Mouse (Mus musculus) lung, embryonic 15.5 days (tissue): Measurements from ENCODE around the gene Ush1g. TPM values are rescaled to one million over a fixed set of nuclear protein-coding genes. Genes with fewer than 3 reads are reported as not detected.

Source experiments
- ATAC-seq: fragments of 200-750 bp; cut with Nextera tagmentation; 2 replicates; pipeline ENCODE4 v1.8.0; 2017; ENCODE audit warnings: moderate number of reproducible peaks, borderline replicate concordance; ENCODE audit not compliant: low FRiP score, low TSS enrichment; ENCODE audit errors: extremely low read depth
- H3K27ac ChIP-seq: fragments of 300-500 bp; sonication (generic); 2 replicates; pipeline ENCODE4 v1.5.1; 2015; ENCODE audit warnings: moderate library complexity, mild to moderate bottlenecking, inconsistent platforms
- H3K27me3 ChIP-seq: fragments of 300-500 bp; sonication (generic); 2 replicates; pipeline ENCODE4 v1.6.1; 2015; ENCODE audit warnings: inconsistent platforms
- H3K36me3 ChIP-seq: fragments of 300-500 bp; sonication (generic); 2 replicates; pipeline ENCODE4 v1.6.1; 2015; ENCODE audit warnings: inconsistent platforms
- H3K4me1 ChIP-seq: fragments of 300-500 bp; sonication (generic); 2 replicates; pipeline ENCODE4 v1.6.1; 2015; ENCODE audit warnings: inconsistent platforms
- H3K4me2 ChIP-seq: fragments of 300-500 bp; sonication (generic); 2 replicates; pipeline ENCODE4 v1.6.1; 2015; ENCODE audit warnings: inconsistent platforms, mild to moderate bottlenecking, moderate library complexity
- H3K4me3 ChIP-seq: fragments of 300-500 bp; sonication (generic); 2 replicates; pipeline ENCODE4 v1.5.1; 2015; ENCODE audit warnings: mild to moderate bottlenecking, inconsistent platforms
- H3K9ac ChIP-seq: fragments of 300-500 bp; sonication (generic); 2 replicates; pipeline ENCODE4 v1.6.1; 2015; ENCODE audit warnings: inconsistent platforms
- H3K9me3 ChIP-seq: fragments of 300-500 bp; sonication (generic); 2 replicates; pipeline ENCODE4 v1.6.1; 2016; ENCODE audit warnings: inconsistent platforms
- WGBS: fragments of 180-500 bp; shearing (Covaris S2); methylation state at CpG from one replicate; pipeline ENCODE4 v1.1.7; 2015; 5-methylcytosine and 5-hydroxymethylcytosine counted together
- polyA plus RNA-seq: library from polyadenylated mRNA; unstranded; fragments of >200 nt; fragmentation: Nextera tagmentation; extraction: Ambion mirVana; gene quantifications from 2 replicates; pipeline ENCODE4 v1.2.1, GENCODE M21; 2015

Gene Ush1g
- polyA plus RNA-seq, 1 experiment from 2014 or later = not detected

DNA sequence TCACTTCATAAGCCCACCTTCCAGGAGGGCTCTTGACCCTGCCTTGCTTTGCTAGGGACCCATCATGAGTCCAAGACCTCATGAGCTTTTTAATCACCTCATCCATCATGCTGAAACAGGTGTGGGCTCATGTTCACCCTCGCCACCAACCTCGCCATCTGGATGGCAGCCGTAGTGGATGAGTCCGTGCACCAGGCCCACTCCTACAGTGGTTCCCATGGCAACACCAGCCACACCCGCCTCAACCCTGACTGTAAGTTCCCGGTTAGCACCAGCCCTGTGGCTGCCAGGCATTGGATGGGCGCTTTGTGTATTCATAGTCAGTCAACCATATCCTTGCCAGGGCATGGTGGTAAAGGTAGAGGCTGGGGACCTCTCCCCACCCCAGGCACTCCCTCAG, 4.9 kb upstream of the Ush1g start:
- Histone ChIP-seq H3K4me3 (no peak overlapping the region), H3K4me1 (0 out of 2 replicates have a peak, but pooled peaks cover 4% of the 10 kb centered on the region), H3K27ac (no peak overlapping the region), H3K27me3 (peaks cover 56% of the 10 kb centered on the region), H3K9me3 (no peaks in the 10 kb centered on the region), H3K36me3 (no peaks in the 10 kb centered on the region), H3K9ac (no peak overlapping the region), H3K4me2 (no peak overlapping the region)
- no peak for ATAC-seq
- 45% methylated on average over 7 of the region's 7 CpGs for WGBS

GRCm38 (mm10) chr11:115323354-115323753, 1.5 kb upstream of the Ush1g start:
- Histone ChIP-seq H3K27ac (no peak overlapping the region), H3K9ac (no peak overlapping the region), H3K36me3 (no peaks in the 10 kb centered on the region), H3K27me3 (peaks cover 74% of the 10 kb centered on the region), H3K4me3 (no peak overlapping the region), H3K9me3 (no peaks in the 10 kb centered on the region), H3K4me1 (0 out of 2 replicates have a peak, but pooled peaks cover 4% of the 10 kb centered on the region), H3K4me2 (no peak overlapping the region)
- no peak for ATAC-seq
- WGBS = 13% methylated on average over 32 of the region's 32 CpGs

DNA sequence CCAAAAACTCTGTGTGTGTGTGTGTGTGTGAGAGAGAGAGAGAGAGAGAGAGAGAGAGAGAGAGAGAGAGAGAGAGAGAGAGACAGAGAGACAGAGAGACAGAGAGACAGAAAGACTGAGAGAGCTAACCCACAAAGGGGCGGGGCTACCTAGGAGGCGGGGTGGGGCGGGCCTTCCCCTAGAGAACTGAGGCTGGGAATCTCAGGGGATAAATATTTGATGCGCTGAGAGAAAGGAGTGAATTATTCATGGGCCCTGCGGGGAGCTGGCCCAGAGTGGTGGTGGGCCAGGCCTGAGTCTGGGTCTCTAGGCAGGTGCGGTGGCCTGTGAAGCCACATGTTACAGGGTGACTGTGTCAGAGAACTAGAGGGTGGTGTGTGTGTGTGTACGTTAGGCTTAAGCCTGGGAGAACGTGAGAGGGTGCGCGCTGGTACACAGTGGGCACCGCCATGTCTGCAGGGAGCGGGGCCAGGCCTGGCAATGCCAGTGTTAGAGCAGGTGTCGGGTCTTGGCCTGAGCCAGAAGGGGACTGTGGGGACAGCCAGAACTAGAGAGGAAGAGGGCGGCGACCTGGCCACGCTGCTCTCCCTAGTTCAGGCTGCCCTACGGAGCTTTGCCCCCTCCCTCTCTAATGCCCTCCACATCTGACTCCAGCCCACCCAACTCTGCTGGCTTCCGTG, 2.0 kb downstream of the Ush1g start:
- H3K9ac ChIP-seq = no peak overlapping the region
- WGBS = 9% methylated on average over 18 of the region's 18 CpGs
- ATAC-seq = no peak
- 0 out of 2 replicates have a peak, but pooled peaks cover 4% of the 10 kb centered on the region for H3K4me1 ChIP-seq
- no peak overlapping the region for H3K4me2 ChIP-seq
- H3K27ac ChIP-seq = no peak overlapping the region
- peaks cover 100% of the 10 kb centered on the region for H3K27me3 ChIP-seq
- no peaks in the 10 kb centered on the region for H3K9me3 ChIP-seq
- H3K4me3 ChIP-seq = no peak overlapping the region
- no peaks in the 10 kb centered on the region for H3K36me3 ChIP-seq

- H3K4me1 ChIP-seq = 0 out of 2 replicates have a peak, but pooled peaks cover 4% of the 10 kb centered on the region
- H3K36me3 ChIP-seq = no peaks in the 10 kb centered on the region
- ATAC-seq = no peak
- H3K4me2 ChIP-seq = no peak overlapping the region
- no peak overlapping the region for H3K27ac ChIP-seq
- no peaks in the 10 kb centered on the region for H3K9me3 ChIP-seq
- 5% methylated on average over 63 of the region's 63 CpGs for WGBS
- peaks cover 100% of the 10 kb centered on the region for H3K27me3 ChIP-seq
- H3K4me3 ChIP-seq = no peak overlapping the region
- H3K9ac ChIP-seq = no peak overlapping the region
These were observed 3.4 kb downstream of the Ush1g start for GRCm38 (mm10) chr11:115318245-115319027.

DNA sequence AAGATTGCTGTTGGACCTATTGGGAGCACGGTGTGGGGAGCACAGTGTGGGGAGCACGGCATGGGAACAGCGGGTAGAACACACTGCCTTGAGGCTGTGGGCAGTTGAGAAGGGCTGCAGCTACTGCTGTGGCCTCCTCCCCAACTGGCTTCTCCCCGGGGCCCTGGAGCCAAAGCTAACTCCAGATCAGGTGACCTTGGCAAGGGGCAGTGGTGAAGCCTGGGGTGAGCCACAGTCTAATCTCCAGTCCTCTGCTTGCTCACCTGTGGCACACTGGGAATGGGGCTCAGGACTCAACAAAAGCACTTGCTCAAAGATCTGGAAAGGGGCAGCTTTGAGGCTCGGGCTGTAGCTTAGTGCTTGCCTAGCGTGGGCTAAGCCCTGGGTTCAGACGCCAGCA, 4.6 kb downstream of the Ush1g start:
- Histone ChIP-seq H3K4me1 (0 out of 2 replicates have a peak, but pooled peaks cover 3% of the 10 kb centered on the region), H3K27ac (no peak overlapping the region), H3K36me3 (no peaks in the 10 kb centered on the region), H3K4me3 (no peak overlapping the region), H3K9ac (no peak overlapping the region), H3K4me2 (no peak overlapping the region), H3K9me3 (no peaks in the 10 kb centered on the region), H3K27me3 (peaks cover 96% of the 10 kb centered on the region)
- no peak for ATAC-seq
- WGBS = 58% methylated on average over 7 of the region's 7 CpGs

GRCm38 (mm10) chr11:115314249-115314648, 7.6 kb downstream of the Ush1g start:
- ATAC-seq = no peak
- WGBS = 38% methylated on average over 2 of the region's 2 CpGs
- no peaks in the 10 kb centered on the region for H3K9me3 ChIP-seq

DNA sequence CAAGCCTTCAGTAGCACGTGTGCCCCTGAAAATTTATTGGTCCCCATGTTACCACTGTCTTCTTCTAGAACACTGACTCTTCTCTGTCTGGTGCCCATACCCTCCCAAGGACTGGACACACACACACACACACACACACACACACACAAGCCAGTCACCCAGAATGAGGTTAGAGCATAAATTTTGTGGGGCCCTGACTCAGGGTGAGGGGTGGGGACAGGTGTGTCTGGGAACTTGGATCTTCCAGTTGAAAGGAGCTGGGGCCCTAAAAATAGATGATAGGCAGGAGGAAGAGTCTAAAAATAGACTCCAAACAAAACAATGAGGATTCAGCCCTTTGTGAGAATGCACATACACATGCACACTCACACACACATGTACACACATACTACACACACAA, 13.1 kb downstream of the Ush1g start:
- H3K27me3 ChIP-seq = peaks cover 15% of the 10 kb centered on the region
- no peak overlapping the region for H3K4me3 ChIP-seq
- H3K27ac ChIP-seq = no peak overlapping the region
- ATAC-seq = no peak
- H3K4me2 ChIP-seq = no peak overlapping the region
- WGBS = 67% methylated on average over 1 of the region's 1 CpGs
- no peaks in the 10 kb centered on the region for H3K4me1 ChIP-seq
- no peaks in the 10 kb centered on the region for H3K9me3 ChIP-seq
- H3K36me3 ChIP-seq = no peaks in the 10 kb centered on the region
- no peak overlapping the region for H3K9ac ChIP-seq

More at GRCm38 (mm10) chr11:115314249-115314648, 7.6 kb downstream of the Ush1g start:
- H3K9ac ChIP-seq = no peak overlapping the region
- no peak overlapping the region for H3K4me2 ChIP-seq
- H3K36me3 ChIP-seq = no peaks in the 10 kb centered on the region
- H3K27ac ChIP-seq = no peak overlapping the region
- H3K4me1 ChIP-seq = no peaks in the 10 kb centered on the region
- peaks cover 67% of the 10 kb centered on the region for H3K27me3 ChIP-seq
- H3K4me3 ChIP-seq = no peak overlapping the region

GRCm38 (mm10) chr11:115306863-115307262, 15.0 kb downstream of the Ush1g start, which contains the start of gene Otop2:
Otop2 (plus strand) TSS chr11:115307163.
- no peak within 1 kb of the TSS for H3K27ac ChIP-seq
- peaks cover 3% of the 10 kb centered on the region; the same call in 1 of the 2 replicates for H3K27me3 ChIP-seq
- no peaks in the 10 kb centered on the region for H3K4me1 ChIP-seq
- no peak for ATAC-seq
- H3K36me3 ChIP-seq = no peaks in the 10 kb centered on the region
- no peak within 1 kb of the TSS for H3K9ac ChIP-seq
- no peak within 1 kb of the TSS for H3K4me3 ChIP-seq
- no peaks in the 10 kb centered on the region for H3K9me3 ChIP-seq
- WGBS = 29% methylated on average over 8 of the region's 8 CpGs
- H3K4me2 ChIP-seq = no peak within 1 kb of the TSS

DNA sequence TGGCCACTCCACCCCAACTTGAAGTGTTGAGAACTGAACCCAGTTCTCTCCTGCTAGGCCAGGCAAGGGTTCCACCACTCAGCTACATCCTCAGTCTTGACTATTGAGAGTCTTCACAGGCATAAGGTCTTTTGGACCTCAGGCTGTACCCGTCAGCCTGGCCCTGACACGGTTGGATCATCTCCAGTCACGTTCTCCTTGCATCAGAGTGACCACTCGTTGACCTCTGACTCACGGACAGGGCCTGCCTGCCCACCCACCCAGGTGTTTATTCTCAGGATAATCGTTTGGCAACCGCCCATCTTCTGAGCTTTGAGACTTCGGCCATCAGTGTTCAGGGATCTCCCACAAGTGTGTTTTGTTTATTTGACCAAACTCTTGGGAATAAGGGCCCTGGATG, 18.7 kb downstream of the Ush1g start:
- no peak overlapping the region for H3K9ac ChIP-seq
- 11% methylated on average over 8 of the region's 8 CpGs for WGBS
- H3K4me2 ChIP-seq = no peak overlapping the region
- peaks cover 18% of the 10 kb centered on the region for H3K27me3 ChIP-seq
- peak; percentile 20; the same call in 1 of the 2 replicates for ATAC-seq
- H3K36me3 ChIP-seq = no peaks in the 10 kb centered on the region
- H3K4me1 ChIP-seq = no peaks in the 10 kb centered on the region
- no peaks in the 10 kb centered on the region for H3K9me3 ChIP-seq
- no peak overlapping the region for H3K4me3 ChIP-seq
- H3K27ac ChIP-seq = no peak overlapping the region

DNA sequence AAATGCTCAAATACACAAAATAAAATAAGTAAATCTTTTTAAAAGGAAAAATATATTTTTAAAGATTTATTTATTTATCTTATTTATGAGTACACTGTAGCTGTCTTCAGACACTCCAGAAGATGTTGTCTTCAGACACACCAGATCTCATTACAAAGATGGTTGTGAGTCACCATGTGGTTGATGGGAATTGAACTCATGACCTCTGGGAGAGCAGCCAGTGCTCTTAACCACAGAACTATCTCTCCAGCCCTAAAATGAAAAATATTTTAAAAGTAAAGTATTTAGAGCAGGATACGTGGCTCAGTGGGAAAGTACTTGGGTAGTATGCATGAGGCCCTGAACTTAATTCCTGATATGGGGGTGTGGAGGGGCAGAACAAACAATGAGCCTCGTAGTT, 20.5 kb downstream of the Ush1g start:
- Histone ChIP-seq H3K4me2 (no peak overlapping the region), H3K4me1 (peaks cover 10% of the 10 kb centered on the region), H3K4me3 (no peak overlapping the region), H3K36me3 (no peaks in the 10 kb centered on the region), H3K27me3 (peaks cover 33% of the 10 kb centered on the region), H3K9ac (no peak overlapping the region), H3K27ac (no peak overlapping the region), H3K9me3 (no peaks in the 10 kb centered on the region)
- ATAC-seq = no peak
- 71% methylated on average over 2 of the region's 2 CpGs for WGBS

DNA sequence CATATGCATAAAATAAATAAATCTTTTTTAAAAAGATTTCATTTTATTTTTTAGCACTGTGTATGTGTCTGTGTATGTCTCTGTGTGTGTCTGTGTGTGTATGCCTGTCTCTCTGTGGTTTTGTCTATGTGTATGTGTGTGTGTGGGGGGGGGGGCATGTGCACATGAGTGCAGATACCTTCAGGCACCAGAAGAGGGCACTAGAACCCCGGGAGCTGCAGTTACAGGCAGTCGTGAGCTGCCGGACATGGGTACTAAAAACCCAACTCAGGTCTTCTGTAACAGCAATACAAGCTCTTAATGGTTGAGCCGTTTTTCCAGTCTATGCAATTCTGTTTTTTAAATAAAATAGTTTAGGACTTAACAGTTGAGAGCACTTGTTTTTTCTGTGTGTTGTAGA, 21.1 kb downstream of the Ush1g start:
- Histone ChIP-seq H3K9me3 (no peaks in the 10 kb centered on the region), H3K4me1 (peaks cover 10% of the 10 kb centered on the region), H3K4me3 (no peak overlapping the region), H3K27me3 (peaks cover 35% of the 10 kb centered on the region), H3K27ac (no peak overlapping the region), H3K9ac (no peak overlapping the region), H3K4me2 (no peak overlapping the region), H3K36me3 (no peaks in the 10 kb centered on the region)
- WGBS = 84% methylated on average over 4 of the region's 4 CpGs
- ATAC-seq = no peak

GRCm38 (mm10) chr11:115298160-115298559, 23.7 kb downstream of the Ush1g start:
- Histone ChIP-seq H3K4me3 (no peak overlapping the region), H3K4me1 (peaks cover 10% of the 10 kb centered on the region), H3K27ac (no peak overlapping the region), H3K9me3 (no peaks in the 10 kb centered on the region), H3K36me3 (no peaks in the 10 kb centered on the region), H3K9ac (no peak overlapping the region), H3K27me3 (peaks cover 35% of the 10 kb centered on the region), H3K4me2 (no peak overlapping the region)
- 70% methylated on average over 8 of the region's 8 CpGs for WGBS
- ATAC-seq = no peak
